Mouse (Mus musculus) midbrain, embryonic 11.5 days (tissue): ENCODE data around the gene Dync1i2. TPM values are rescaled to one million over a fixed set of nuclear protein-coding genes. Genes with fewer than 3 reads are reported as not detected.

Source experiments
- ATAC-seq: fragments of 200-750 bp; cut with Nextera tagmentation; 2 replicates; pipeline ENCODE4 v1.8.0; 2017; ENCODE audit warnings: moderate TSS enrichment, moderate library complexity; ENCODE audit not compliant: low FRiP score
- DNase-seq: peaks from one replicate; pipeline ENCODE4 v3.0.0; 2015; ENCODE audit warnings: low spot score; ENCODE audit errors: missing footprints
- H3K27ac ChIP-seq: fragments of 300-500 bp; sonication (generic); 2 replicates; pipeline ENCODE4 v1.5.1; 2014; ENCODE audit warnings: low read depth, low read length
- H3K27me3 ChIP-seq: fragments of 300-500 bp; sonication (generic); 2 replicates; pipeline ENCODE4 v1.6.1; 2014; ENCODE audit warnings: mild to moderate bottlenecking, low read length, moderate library complexity, mixed read lengths; ENCODE audit not compliant: control insufficient read depth, insufficient read depth
- H3K36me3 ChIP-seq: fragments of 300-500 bp; sonication (generic); 2 replicates; pipeline ENCODE4 v1.6.1; 2014; ENCODE audit warnings: mild to moderate bottlenecking, low read length, moderate library complexity, mixed read lengths; ENCODE audit not compliant: control insufficient read depth, insufficient read depth
- H3K4me1 ChIP-seq: fragments of 300-500 bp; sonication (generic); 2 replicates; pipeline ENCODE4 v1.6.1; 2014; ENCODE audit warnings: low read length; ENCODE audit not compliant: control insufficient read depth, insufficient read depth
- H3K4me2 ChIP-seq: fragments of 300-500 bp; sonication (generic); 2 replicates; pipeline ENCODE4 v1.6.1; 2014; ENCODE audit warnings: mild to moderate bottlenecking, moderate library complexity
- H3K4me3 ChIP-seq: fragments of 300-500 bp; sonication (generic); 2 replicates; pipeline ENCODE4 v1.5.1; 2014; ENCODE audit warnings: low read depth, low read length
- H3K9ac ChIP-seq: fragments of 300-500 bp; sonication (generic); 2 replicates; pipeline ENCODE4 v1.6.1; 2014; ENCODE audit warnings: low read length
- H3K9me3 ChIP-seq: fragments of 300-500 bp; sonication (generic); 2 replicates; pipeline ENCODE4 v1.6.1; 2016; ENCODE audit warnings: low read length; ENCODE audit not compliant: control insufficient read depth
- WGBS: fragments of 180-500 bp; shearing (Covaris S2); extraction: QIAGEN DNeasy Blood & Tissue Kit; methylation state at CpG from one replicate; pipeline ENCODE4 v1.1.7; 2014; 5-methylcytosine and 5-hydroxymethylcytosine counted together
- polyA plus RNA-seq: library from polyadenylated mRNA; unstranded; fragments of >200 nt; fragmentation: Nextera tagmentation; extraction: Ambion mirVana; gene quantifications from 2 replicates; pipeline ENCODE4 v1.2.1, GENCODE M21; 2014

Dync1i2 gene
- polyA plus RNA-seq, 1 experiment from 2014 or later, result 189 TPM

GRCm38 (mm10) chr2:71198907-71199306, 12.6 kb upstream of the Dync1i2 start:
- Histone ChIP-seq H3K36me3 (no peaks in the 10 kb centered on the region), H3K27ac (no peak overlapping the region), H3K4me1 (no peaks in the 10 kb centered on the region), H3K9ac (no peak overlapping the region), H3K4me2 (no peak overlapping the region), H3K4me3 (no peak overlapping the region), H3K27me3 (no peaks in the 10 kb centered on the region), H3K9me3 (no peaks in the 10 kb centered on the region)
- DNase-seq (no peak), ATAC-seq (no peak)
- WGBS, result 69% methylated on average over 3 of the region's 3 CpGs

GRCm38 (mm10) chr2:71200485-71200884, 11.0 kb upstream of the Dync1i2 start:
- Histone ChIP-seq H3K27me3 (no peaks in the 10 kb centered on the region), H3K9me3 (no peaks in the 10 kb centered on the region), H3K4me1 (no peaks in the 10 kb centered on the region), H3K36me3 (no peaks in the 10 kb centered on the region), H3K4me2 (no peak overlapping the region), H3K9ac (no peak overlapping the region), H3K27ac (no peak overlapping the region), H3K4me3 (no peak overlapping the region)
- peak; percentile 35 for DNase-seq
- ATAC-seq, result no peak
- WGBS, result 66% methylated on average over 4 of the region's 4 CpGs

GRCm38 (mm10) chr2:71201886-71202285, 9.6 kb upstream of the Dync1i2 start:
- no peak overlapping the region for H3K4me2 ChIP-seq
- no peaks in the 10 kb centered on the region for H3K36me3 ChIP-seq
- H3K4me3 ChIP-seq, result no peak overlapping the region
- H3K27ac ChIP-seq, result no peak overlapping the region
- DNase-seq (peak; percentile 6), ATAC-seq (no peak)
- 74% methylated on average over 2 of the region's 2 CpGs for WGBS
- no peaks in the 10 kb centered on the region for H3K27me3 ChIP-seq
- H3K4me1 ChIP-seq, result no peaks in the 10 kb centered on the region
- no peak overlapping the region for H3K9ac ChIP-seq
- no peaks in the 10 kb centered on the region for H3K9me3 ChIP-seq

- DNase-seq (peak; percentile 26), ATAC-seq (no peak)
- Histone ChIP-seq H3K4me1 (no peaks in the 10 kb centered on the region), H3K9me3 (no peaks in the 10 kb centered on the region), H3K4me2 (no peak overlapping the region), H3K27me3 (no peaks in the 10 kb centered on the region), H3K9ac (no peak overlapping the region), H3K27ac (no peak overlapping the region), H3K4me3 (no peak overlapping the region), H3K36me3 (no peaks in the 10 kb centered on the region)
- WGBS, result 81% methylated on average over 16 of the region's 16 CpGs
Observed at GRCm38 (mm10) chr2:71203819-71204432, 7.6 kb upstream of the Dync1i2 start.

DNA sequence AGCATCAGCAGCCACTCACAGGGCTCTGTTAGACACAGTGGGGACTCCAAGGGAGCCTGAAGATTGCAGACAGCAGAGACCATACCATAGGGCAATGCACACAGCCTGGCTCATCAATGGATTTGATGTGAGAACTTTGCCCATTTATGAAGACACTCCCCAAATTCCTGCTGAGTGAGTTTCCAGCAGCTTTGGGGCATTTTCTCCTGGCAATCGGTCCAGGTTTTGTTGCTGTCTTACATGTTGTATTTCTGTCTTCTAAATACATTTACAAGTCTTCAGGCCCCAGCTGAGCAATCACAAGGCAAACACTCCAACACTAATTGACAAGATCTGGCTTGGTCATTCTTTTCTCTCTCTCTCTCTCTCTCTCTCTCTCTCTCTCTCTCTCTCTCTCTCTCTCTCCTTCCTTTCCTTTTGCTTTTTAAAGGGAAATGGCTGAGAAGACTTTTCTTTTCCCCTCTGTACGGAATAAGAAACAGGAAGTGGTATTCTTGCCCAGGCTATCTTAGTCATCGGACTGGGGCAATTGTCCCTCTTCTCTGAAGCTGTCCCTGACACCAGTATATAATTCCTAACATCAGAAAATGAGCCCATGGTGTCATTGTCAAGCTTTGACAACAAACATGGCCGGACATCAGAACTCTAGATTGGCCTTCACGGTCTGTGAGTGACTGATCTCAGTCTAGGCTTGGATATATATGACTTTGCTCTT, 2.3 kb upstream of the Dync1i2 start:
- no peaks in the 10 kb centered on the region for H3K36me3 ChIP-seq
- DNase-seq (no peak), ATAC-seq (no peak)
- H3K4me3 ChIP-seq, result no peak overlapping the region
- H3K9ac ChIP-seq, result no peak overlapping the region
- H3K4me1 ChIP-seq, result no peaks in the 10 kb centered on the region
- H3K27me3 ChIP-seq, result no peaks in the 10 kb centered on the region
- H3K9me3 ChIP-seq, result no peaks in the 10 kb centered on the region
- no peak overlapping the region for H3K4me2 ChIP-seq
- H3K27ac ChIP-seq, result no peak overlapping the region
- 81% methylated on average over 5 of the region's 5 CpGs for WGBS

DNA sequence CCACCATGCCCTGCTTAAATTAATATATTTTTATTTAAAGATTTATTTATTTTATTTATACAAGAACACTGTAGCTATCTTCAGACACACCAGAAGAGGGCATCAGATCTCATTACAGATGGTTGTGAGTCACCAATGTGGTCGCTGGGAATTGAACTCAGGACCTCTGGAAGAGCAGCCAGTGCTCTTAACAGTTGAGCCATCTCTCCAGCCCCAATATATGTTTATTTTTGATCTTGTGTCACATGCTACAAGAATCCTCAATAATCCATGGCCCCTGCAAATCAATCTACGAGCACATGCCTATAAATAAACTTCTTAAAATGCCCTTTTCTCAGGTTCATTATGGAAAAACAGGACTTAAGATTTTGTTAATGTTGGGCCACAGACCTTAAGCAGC, 410 bp upstream of the Dync1i2 start:
- H3K9ac ChIP-seq, result no peak overlapping the region
- H3K27ac ChIP-seq, result no peak overlapping the region
- DNase-seq, result no peak
- 92% methylated on average over 2 of the region's 2 CpGs for WGBS
- H3K4me2 ChIP-seq, result no peak overlapping the region
- no peaks in the 10 kb centered on the region for H3K4me1 ChIP-seq
- peak; percentile 28 for ATAC-seq
- no peak overlapping the region for H3K4me3 ChIP-seq
- H3K36me3 ChIP-seq, result no peaks in the 10 kb centered on the region
- no peaks in the 10 kb centered on the region for H3K9me3 ChIP-seq
- H3K27me3 ChIP-seq, result no peaks in the 10 kb centered on the region

DNA sequence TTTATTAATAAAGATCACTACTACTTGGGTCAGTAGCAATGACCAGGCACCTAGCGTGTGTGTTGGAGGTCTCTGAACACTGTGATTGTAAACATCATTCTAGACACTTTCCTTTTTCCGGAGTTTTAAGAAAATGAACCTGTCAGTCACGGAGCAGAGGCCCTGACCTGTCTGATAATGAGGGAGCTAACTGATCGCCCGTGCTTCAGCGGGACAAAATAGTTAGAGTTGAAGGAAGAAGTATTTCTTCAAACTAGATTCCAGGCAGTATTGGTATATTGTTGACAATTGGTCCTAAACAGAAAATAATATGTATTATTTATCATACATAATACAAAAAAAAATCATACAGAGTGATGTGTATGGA, 837 bp downstream of the Dync1i2 start:
- peak overlapping the region; percentile 97 for H3K4me3 ChIP-seq
- DNase-seq, result no peak
- no peaks in the 10 kb centered on the region for H3K9me3 ChIP-seq
- H3K4me2 ChIP-seq, result peak overlapping the region; percentile 66
- H3K36me3 ChIP-seq, result no peaks in the 10 kb centered on the region
- peak overlapping the region; percentile 97 for H3K9ac ChIP-seq
- WGBS, result 3% methylated on average over 6 of the region's 6 CpGs
- no peaks in the 10 kb centered on the region for H3K27me3 ChIP-seq
- no peak overlapping the region for H3K27ac ChIP-seq
- no peak for ATAC-seq
- H3K4me1 ChIP-seq, result no peaks in the 10 kb centered on the region

DNA sequence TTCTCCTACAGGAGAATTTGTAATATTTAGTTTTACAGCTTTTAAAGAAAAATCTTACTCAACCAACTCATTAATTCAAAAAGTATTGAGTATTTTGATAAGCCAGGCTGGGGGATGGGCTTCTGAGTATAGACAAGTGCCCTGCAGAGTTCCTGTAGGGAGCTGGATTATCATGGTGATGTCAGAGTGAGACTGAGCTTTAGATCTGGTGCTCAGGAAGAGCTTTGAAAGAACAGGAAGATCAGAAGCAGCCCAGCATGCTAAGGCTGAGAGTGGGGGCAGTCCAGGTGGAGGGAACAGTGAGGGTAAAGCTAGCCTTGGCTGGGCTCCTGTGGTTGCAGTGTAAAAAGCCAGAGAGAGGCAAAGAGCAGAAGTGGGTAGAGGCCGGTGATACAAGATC, 9.5 kb downstream of the Dync1i2 start:
- H3K27me3 ChIP-seq, result no peaks in the 10 kb centered on the region
- H3K4me2 ChIP-seq, result no peak overlapping the region
- DNase-seq (no peak), ATAC-seq (no peak)
- H3K36me3 ChIP-seq, result peaks cover 12% of the 10 kb centered on the region
- H3K4me1 ChIP-seq, result no peaks in the 10 kb centered on the region
- H3K4me3 ChIP-seq, result no peak overlapping the region
- H3K9me3 ChIP-seq, result no peaks in the 10 kb centered on the region
- H3K27ac ChIP-seq, result no peak overlapping the region
- no peak overlapping the region for H3K9ac ChIP-seq
- WGBS, result 50% methylated on average over 1 of the region's 1 CpGs

- H3K4me3 ChIP-seq, result no peak overlapping the region
- H3K36me3 ChIP-seq, result peaks cover 9% of the 10 kb centered on the region
- no peaks in the 10 kb centered on the region for H3K4me1 ChIP-seq
- no peaks in the 10 kb centered on the region for H3K27me3 ChIP-seq
- H3K9ac ChIP-seq, result no peak overlapping the region
- WGBS, result 66% methylated on average over 1 of the region's 1 CpGs
- DNase-seq, result peak; percentile 69
- no peak for ATAC-seq
- H3K9me3 ChIP-seq, result no peaks in the 10 kb centered on the region
- no peak overlapping the region for H3K4me2 ChIP-seq
- H3K27ac ChIP-seq, result no peak overlapping the region
Observed at GRCm38 (mm10) chr2:71227398-71227797, 15.9 kb downstream of the Dync1i2 start.
